Mouse (Mus musculus) ES-Bruce4 (cell line): ENCODE data around the gene Mrpl2.

Experiments used
- CTCF ChIP-seq: IDR thresholded peaks from one replicate; pipeline ENCODE4 v1.8.1; 2011; ENCODE audit warnings: low read depth, low read length
- POLR2A ChIP-seq: IDR thresholded peaks from one replicate; pipeline ENCODE4 v1.8.1; 2011; ENCODE audit warnings: low read length; ENCODE audit not compliant: insufficient read depth

GRCm38 (mm10) chr17:46685913-46686312 is 39.9 kb downstream of the Mrpl2 start:
- TF ChIP-seq CTCF (no peak), POLR2A (no peak)
